Mouse (Mus musculus): ENCODE data around the gene Olfr488. TPM values are rescaled to one million over a fixed set of nuclear protein-coding genes. Genes with fewer than 3 reads are reported as not detected.
"Not testable (repeated sequence)": the region's sequence is repeated elsewhere in the genome, so short reads cannot be mapped to it uniquely, and the experiment has no call there.

Gene Olfr488
- polyA plus RNA-seq (2015; fragmentation: Nextera tagmentation; extraction: Ambion mirVana) = not detected in 2 replicates

GRCm38 (mm10) chr7:108258247-108258646 lies at the start of gene Olfr488:
Gene Olfr488, minus strand, starts transcription at chr7:108258347.
- peaks cover 3% of the 10 kb centered on the region; the same call in 1 of the 2 replicates for H3K9me3 ChIP-seq (ENCODE audit: low read length)
- H3K36me3 ChIP-seq (replicated peaks; ENCODE audit: insufficient read depth, low read length) = no peaks in the 10 kb centered on the region
- H3K4me2 ChIP-seq (ENCODE audit: low read depth, low read length) = no peak within 1 kb of the TSS
- H3K4me3 ChIP-seq (ENCODE audit: low read depth, low read length) = no peak within 1 kb of the TSS
- TF ChIP-seq CTCF (IDR thresholded peaks at IDR 0.05; ENCODE audit: low read depth) = no peak
- TF ChIP-seq EP300 (IDR thresholded peaks at IDR 0.05; ENCODE audit: low read depth) = no peak
- DNase-seq = no peak
- H3K27ac ChIP-seq (ENCODE audit: low read depth) = no peak within 1 kb of the TSS
- no peaks in the 10 kb centered on the region for H3K4me1 ChIP-seq (ENCODE audit: insufficient read depth)
- no peak for ATAC-seq
- no peak within 1 kb of the TSS for H3K9ac ChIP-seq (replicated peaks)
- H3K27me3 ChIP-seq (ENCODE audit: insufficient read depth, low read length) = no peaks in the 10 kb centered on the region

DNA sequence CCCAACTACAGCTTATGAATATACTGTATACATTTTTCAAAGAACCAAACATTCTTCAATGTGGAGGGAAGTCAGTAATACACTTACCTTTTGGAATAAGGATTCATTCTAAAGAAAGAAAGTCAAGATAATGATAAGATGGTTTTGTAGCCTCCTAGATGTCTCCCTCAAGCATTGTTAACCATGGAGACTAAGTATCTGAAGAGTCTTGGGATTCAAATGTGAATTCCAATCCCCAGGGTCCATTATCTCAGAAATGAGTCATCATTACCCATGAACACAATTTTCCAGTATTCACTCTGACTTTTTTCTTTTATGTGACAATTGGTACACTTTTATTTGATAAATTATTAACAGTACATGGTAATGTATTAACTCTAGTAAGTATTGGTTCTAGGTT lies 30.7 kb upstream of the Olfr488 start, which contains the start of gene Olfr490:
TSS of gene Olfr490 (minus strand) at position 101 of the 400 bp plus-strand sequence.
- Histone ChIP-seq H3K4me2 (ENCODE audit: low read depth, low read length) (no peak within 1 kb of the TSS), H3K4me1 (ENCODE audit: insufficient read depth) (no peaks in the 10 kb centered on the region), H3K9ac (replicated peaks) (no peak within 1 kb of the TSS), H3K27me3 (ENCODE audit: insufficient read depth, low read length) (no peaks in the 10 kb centered on the region), H3K9me3 (ENCODE audit: low read length) (no peaks in the 10 kb centered on the region), H3K4me3 (ENCODE audit: low read depth, low read length) (no peak within 1 kb of the TSS), H3K36me3 (replicated peaks; ENCODE audit: insufficient read depth, low read length) (no peaks in the 10 kb centered on the region), H3K27ac (ENCODE audit: low read depth) (no peak within 1 kb of the TSS)
- no peak for TF ChIP-seq CTCF (IDR thresholded peaks at IDR 0.05; ENCODE audit: low read depth)
- TF ChIP-seq EP300 (IDR thresholded peaks at IDR 0.05; ENCODE audit: low read depth) = no peak
- no peak for ATAC-seq
- no peak for DNase-seq

DNA sequence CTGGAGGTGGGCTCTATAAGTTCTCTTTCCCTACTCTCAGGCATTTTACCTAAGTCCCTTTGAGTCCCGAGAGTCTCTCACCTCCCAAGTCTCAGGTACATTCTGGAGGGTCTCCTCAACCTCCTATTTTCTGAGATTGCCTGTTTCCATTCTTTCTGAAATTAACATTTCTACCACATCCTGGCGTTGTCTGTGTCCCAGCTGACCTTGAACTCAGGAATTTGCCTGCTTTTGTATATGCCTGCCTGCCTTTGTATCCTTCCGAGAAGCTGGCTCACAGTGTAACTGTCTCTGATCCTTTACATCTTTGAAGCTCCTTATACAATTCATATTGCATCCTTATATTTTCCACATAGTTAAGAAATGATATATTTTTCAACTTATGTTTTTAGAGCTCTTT lies 24.6 kb downstream of the Olfr488 start:
- 52% methylated on average over 3 of the region's 3 CpGs for WGBS (ENCODE audit: insufficient replicate concordance)
- no peak overlapping the region for H3K27ac ChIP-seq (ENCODE audit: low read depth)
- no peaks in the 10 kb centered on the region for H3K4me1 ChIP-seq (ENCODE audit: insufficient read depth)
- no peak for TF ChIP-seq CTCF (IDR thresholded peaks at IDR 0.05; ENCODE audit: low read depth)
- no peak overlapping the region for H3K4me3 ChIP-seq (ENCODE audit: low read depth, low read length)
- H3K4me2 ChIP-seq (ENCODE audit: low read depth, low read length) = no peak overlapping the region
- H3K27me3 ChIP-seq (ENCODE audit: insufficient read depth, low read length) = no peaks in the 10 kb centered on the region
- no peak overlapping the region for H3K9ac ChIP-seq (replicated peaks)
- ATAC-seq (no peak), DNase-seq (no peak)
- H3K9me3 ChIP-seq (ENCODE audit: low read length) = no peaks in the 10 kb centered on the region
- no peaks in the 10 kb centered on the region for H3K36me3 ChIP-seq (replicated peaks; ENCODE audit: insufficient read depth, low read length)

DNA sequence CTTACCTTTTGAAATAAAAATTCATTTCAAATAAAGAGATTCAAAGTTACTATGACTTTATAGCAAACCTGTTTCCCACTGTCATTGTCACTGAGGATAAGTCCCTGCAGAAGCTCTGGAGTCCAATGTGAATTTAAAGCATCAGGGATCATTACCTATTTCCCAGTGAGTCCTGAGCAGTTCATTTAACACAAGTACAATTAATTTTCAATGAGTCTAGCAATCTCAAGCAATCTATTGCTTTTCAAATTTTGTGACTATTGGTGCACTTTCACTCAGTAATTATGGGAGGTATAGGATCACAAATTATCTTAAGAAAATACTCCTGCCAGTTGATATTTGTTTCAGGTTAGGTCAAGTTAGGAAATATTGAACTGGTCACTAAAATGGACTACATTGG lies 43.6 kb downstream of the Olfr488 start, which contains the start of gene Olfr487:
TSS of gene Olfr487 (minus strand) at position 101 of the 400 bp plus-strand sequence.
- DNase-seq; H3K4me2 ChIP-seq (ENCODE audit: low read depth, low read length); ATAC-seq; H3K27ac ChIP-seq (ENCODE audit: low read depth); H3K9me3 ChIP-seq (ENCODE audit: low read length); H3K9ac ChIP-seq (replicated peaks); H3K4me1 ChIP-seq (ENCODE audit: insufficient read depth); H3K27me3 ChIP-seq (ENCODE audit: insufficient read depth, low read length); H3K4me3 ChIP-seq (ENCODE audit: low read depth, low read length); H3K36me3 ChIP-seq (replicated peaks; ENCODE audit: insufficient read depth, low read length): not testable (repeated sequence)

Other genes with a start within 250 kb of the Olfr488 start
- gene Olfr478, start 224.4 kb downstream of the Olfr488 start, polyA plus RNA-seq (2015; fragmentation: Nextera tagmentation; extraction: Ambion mirVana) = not detected in 2 replicates
- not detected in 2 replicates for gene Olfr479, start 207.7 kb downstream of the Olfr488 start, polyA plus RNA-seq (2015; fragmentation: Nextera tagmentation; extraction: Ambion mirVana)
- not detected in 2 replicates for gene Olfr480, start 191.0 kb downstream of the Olfr488 start, polyA plus RNA-seq (2015; fragmentation: Nextera tagmentation; extraction: Ambion mirVana)
- not detected in 2 replicates for gene Olfr481, start 178.5 kb downstream of the Olfr488 start, polyA plus RNA-seq (2015; fragmentation: Nextera tagmentation; extraction: Ambion mirVana)
- not detected in 2 replicates for gene Olfr482, start 160.8 kb downstream of the Olfr488 start, polyA plus RNA-seq (2015; fragmentation: Nextera tagmentation; extraction: Ambion mirVana)
- gene Olfr483, start 157.5 kb downstream of the Olfr488 start, polyA plus RNA-seq (2015; fragmentation: Nextera tagmentation; extraction: Ambion mirVana) = not detected in 2 replicates
- not detected in 2 replicates for gene Olfr484, start 130.9 kb downstream of the Olfr488 start, polyA plus RNA-seq (2015; fragmentation: Nextera tagmentation; extraction: Ambion mirVana)
- gene Olfr485, start 98.5 kb downstream of the Olfr488 start, polyA plus RNA-seq (2015; fragmentation: Nextera tagmentation; extraction: Ambion mirVana) = not detected in 2 replicates
- gene Olfr486, start 85.6 kb downstream of the Olfr488 start, polyA plus RNA-seq (2015; fragmentation: Nextera tagmentation; extraction: Ambion mirVana) = not detected in 2 replicates
- gene Olfr487, start 43.7 kb downstream of the Olfr488 start, polyA plus RNA-seq (2015; fragmentation: Nextera tagmentation; extraction: Ambion mirVana) = not detected in 2 replicates
- gene Olfr490, start 30.6 kb upstream of the Olfr488 start, polyA plus RNA-seq (2015; fragmentation: Nextera tagmentation; extraction: Ambion mirVana) = not detected in 2 replicates
- not detected in 2 replicates for gene Olfr491, start 55.1 kb upstream of the Olfr488 start, polyA plus RNA-seq (2015; fragmentation: Nextera tagmentation; extraction: Ambion mirVana)
- not detected in 2 replicates for gene Olfr492, start 65.3 kb upstream of the Olfr488 start, polyA plus RNA-seq (2015; fragmentation: Nextera tagmentation; extraction: Ambion mirVana)
- not detected in 2 replicates for gene Olfr493, start 88.6 kb upstream of the Olfr488 start, polyA plus RNA-seq (2015; fragmentation: Nextera tagmentation; extraction: Ambion mirVana)
- gene Olfr494, start 107.0 kb upstream of the Olfr488 start, polyA plus RNA-seq (2015; fragmentation: Nextera tagmentation; extraction: Ambion mirVana) = not detected in 2 replicates
- not detected in 2 replicates for gene Olfr495, start 134.8 kb upstream of the Olfr488 start, polyA plus RNA-seq (2015; fragmentation: Nextera tagmentation; extraction: Ambion mirVana)
- not detected in 2 replicates for gene Olfr497, start 162.1 kb upstream of the Olfr488 start, polyA plus RNA-seq (2015; fragmentation: Nextera tagmentation; extraction: Ambion mirVana)
- gene Olfr498, start 207.0 kb upstream of the Olfr488 start, polyA plus RNA-seq (2015; fragmentation: Nextera tagmentation; extraction: Ambion mirVana) = not detected in 2 replicates